Mouse (Mus musculus) heart, postnatal 14 days (tissue): Measurements from ENCODE around the gene Def8. TPM values are rescaled to one million over a fixed set of nuclear protein-coding genes. Genes with fewer than 3 reads are reported as not detected.

Experiments used
- total RNA-seq, 2 experiments: library from RNA; stranded (reverse); gene quantifications; 2 replicates each; pipeline ENCODE4 v1.2.3; 2021

Def8 gene
- total RNA-seq, 2 experiments from 2014 or later: 45.8 to 50.8 TPM

Other genes with a start within 250 kb of the Def8 start
- 10 to 100 TPM; 28.6 to 43.2 TPM for gene Dpep1, start 237.3 kb upstream of the Def8 start, total RNA-seq
- 10 to 100 TPM; 50.1 to 64.3 TPM for gene Chmp1a, start 210.8 kb upstream of the Def8 start, total RNA-seq
- gene Spata33, start 210.7 kb upstream of the Def8 start, total RNA-seq: 10 to 100 TPM; 38.4 to 45.7 TPM
- 10 to 100 TPM; 22.5 to 23.8 TPM for gene Cdk10, start 198.7 kb upstream of the Def8 start, total RNA-seq
- 1 to 10 TPM; 6.5 to 6.9 TPM for gene Spata2l, start 187.3 kb upstream of the Def8 start, total RNA-seq
- 10 to 100 TPM; 15.7 to 16.6 TPM for gene Zfp276, start 169.3 kb upstream of the Def8 start, total RNA-seq
- 10 to 100 TPM; 23.1 to 29.1 TPM for gene Vps9d1, start 169.2 kb upstream of the Def8 start, total RNA-seq
- gene Fanca, start 105.0 kb upstream of the Def8 start, total RNA-seq: 1 to 10 TPM; 2.1 to 5.4 TPM
- gene Spire2, start 90.8 kb upstream of the Def8 start, total RNA-seq: under 1 TPM; 0.24 to 0.32 TPM
- gene Tcf25, start 49.8 kb upstream of the Def8 start, total RNA-seq: 100 to 1,000 TPM; 136 to 149 TPM
- not detected for gene Mc1r, start 16.4 kb upstream of the Def8 start, total RNA-seq
- gene Tubb3, start 12.1 kb upstream of the Def8 start, total RNA-seq: under 1 TPM; 0.61 to 0.67 TPM
- gene Afg3l1, start 54.4 kb downstream of the Def8 start, total RNA-seq: 10 to 100 TPM; 53.8 to 58.4 TPM
- not detected for gene Dbndd1, start 91.9 kb downstream of the Def8 start, total RNA-seq
- gene Gas8, start 95.3 kb downstream of the Def8 start, total RNA-seq: 1 to 10 TPM; 6.1 to 6.2 TPM
- gene Rhou, start 230.4 kb downstream of the Def8 start, total RNA-seq: 1 to 10 TPM; 7.5 to 9.9 TPM